Mouse (Mus musculus) kidney, adult 9 months (tissue): ENCODE measurements at regions not wholly inside any gene's neighbourhood (a gene's known extent, or its start where the extent isn't known, plus 50 kb on each side); places are given as distances from the start of the nearest gene placed in this dataset.

Experiments used
- DNase-seq: peaks from one replicate; pipeline ENCODE4 v3.0.0; 2022

DNA sequence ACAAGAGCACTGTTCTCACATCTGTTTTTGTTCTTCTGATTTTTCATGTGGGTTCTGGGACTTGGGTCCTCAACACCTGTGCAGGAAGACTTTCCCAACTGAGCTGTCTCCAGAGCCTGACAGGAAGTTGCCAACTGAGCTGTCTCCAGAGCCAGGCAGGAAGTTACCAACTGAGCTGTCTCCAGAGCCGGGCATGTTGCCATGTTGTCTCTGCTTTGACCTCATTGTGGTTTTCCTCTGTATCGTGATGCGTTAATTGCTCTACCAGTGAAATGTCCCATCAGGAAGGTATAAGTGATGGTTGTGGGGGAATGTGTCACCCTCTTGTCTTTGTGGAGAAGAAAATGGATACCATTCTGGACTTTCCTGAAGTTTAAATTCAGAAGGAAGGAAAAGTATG, 54.4 kb upstream of the Olfm4 start:
- DNase-seq: no peak

DNA sequence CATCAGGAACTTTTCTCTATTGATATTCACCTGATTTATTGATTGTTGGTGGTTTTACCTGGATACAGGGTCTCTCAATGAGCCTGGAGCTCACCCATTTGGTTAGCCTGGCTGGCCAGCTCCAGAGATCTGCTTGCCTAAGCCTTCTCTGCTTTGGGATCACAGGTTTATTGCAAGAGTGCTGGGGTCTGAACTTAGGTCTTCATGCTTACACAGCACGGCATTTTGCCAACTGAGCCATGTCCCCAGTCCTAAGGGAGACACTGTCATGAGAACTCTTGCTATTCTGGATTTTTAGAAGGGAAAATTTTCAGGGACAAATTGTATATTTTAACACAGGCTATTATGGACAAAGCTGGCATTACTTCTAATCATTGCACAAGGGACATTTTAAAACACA, 56.7 kb upstream of the Olfm4 start:
- DNase-seq: peak; percentile 54

DNA sequence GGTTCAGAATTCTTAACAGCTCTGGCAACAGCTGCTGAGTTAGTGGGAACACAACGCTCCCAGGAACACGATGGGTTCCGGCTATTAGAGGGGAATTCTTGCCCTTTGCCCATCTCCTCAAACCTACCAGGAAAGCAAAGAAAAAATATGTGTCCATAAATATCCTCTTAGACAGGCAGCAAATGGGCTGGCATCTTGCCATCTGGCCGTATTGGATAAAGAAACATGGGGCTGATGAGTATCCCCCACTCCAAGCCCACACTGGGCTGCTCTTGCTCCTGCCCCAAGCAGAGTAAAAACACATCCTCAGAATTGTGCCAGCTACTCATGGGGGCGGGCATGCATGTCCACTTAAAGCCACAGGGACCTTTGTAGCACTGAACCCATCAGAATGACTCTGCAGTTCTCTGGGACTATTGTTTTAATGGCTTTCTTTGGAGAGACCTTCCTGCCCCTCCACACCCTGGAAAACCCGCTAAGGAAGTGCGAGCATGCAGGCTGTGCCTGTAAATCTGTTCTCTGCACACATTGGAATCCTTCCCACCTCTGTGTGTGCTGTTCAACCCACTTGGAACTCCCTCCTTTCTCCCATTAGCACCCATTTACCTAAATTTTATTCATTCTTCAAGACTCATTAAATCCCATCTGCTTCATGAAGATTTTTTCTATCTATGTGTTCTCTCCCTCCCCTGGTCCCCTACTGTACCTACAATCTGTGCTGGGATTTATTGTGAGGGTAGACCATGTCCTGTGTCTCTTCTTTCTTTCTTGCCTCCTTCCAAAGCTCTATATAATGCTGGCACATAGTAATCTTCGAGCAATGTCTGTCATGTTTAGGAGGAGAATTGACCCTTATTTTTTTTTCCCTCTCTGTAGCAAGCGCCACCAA, 66.7 kb upstream of the Olfm4 start:
- peak; percentile 92 for DNase-seq

DNA sequence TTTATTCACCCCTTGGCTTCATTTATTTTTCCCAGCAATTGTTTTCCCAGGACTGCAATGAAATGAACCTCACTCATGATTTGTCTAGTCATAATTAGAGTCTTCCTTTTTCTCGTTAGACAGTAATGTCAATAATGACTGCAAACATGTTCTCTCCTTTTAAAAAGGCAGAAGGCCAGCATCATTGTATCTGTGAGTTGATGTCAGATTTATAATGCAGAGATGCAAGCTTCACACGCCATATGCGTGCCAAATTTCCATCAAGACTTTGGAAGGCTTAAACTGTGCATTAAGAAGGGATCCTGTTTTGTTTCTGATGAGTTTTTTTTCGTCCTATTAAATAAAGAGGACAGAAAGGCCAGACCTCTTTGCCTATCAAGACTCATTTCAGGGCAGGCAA, 68.9 kb upstream of the Olfm4 start:
- no peak for DNase-seq

DNA sequence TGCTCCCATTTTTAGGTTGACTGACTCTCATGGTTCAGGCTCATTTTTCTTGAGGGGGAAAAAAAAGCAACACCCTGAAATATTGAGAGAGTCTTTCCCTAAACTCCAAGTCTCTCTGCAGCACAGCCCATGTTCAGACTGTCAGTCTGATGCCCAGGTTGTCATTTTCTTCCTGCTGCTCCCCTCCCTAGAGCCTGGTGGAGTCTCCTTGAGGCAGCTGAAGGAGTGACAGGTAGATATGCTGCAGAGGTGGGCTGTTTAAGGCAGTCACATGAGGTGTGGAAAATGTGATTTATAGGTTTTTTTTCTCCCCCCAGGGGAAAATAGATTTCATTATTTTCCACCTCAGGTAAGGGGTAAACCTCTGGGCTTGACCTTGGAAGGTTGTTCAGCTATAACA, 70.6 kb upstream of the Olfm4 start:
- no peak for DNase-seq

DNA sequence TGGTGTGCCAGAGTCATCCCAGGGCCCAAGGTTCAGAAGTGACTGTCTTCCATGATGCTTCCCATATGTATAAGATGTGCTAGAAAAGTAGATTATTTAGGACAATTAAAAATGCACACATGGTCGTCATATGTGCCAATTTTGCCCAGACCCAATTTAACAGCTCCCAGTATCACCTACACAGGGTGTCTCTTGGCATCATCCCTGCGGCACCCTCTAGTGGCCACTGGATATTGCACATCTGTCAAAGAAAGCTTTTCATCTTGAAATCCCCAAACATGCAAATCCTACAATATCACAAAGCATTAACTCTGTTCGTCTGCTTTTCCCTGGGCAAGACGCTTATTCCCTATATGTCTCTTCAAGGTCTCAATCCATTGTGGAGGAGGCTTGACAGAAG, 71.3 kb upstream of the Olfm4 start:
- DNase-seq: peak; percentile 76

DNA sequence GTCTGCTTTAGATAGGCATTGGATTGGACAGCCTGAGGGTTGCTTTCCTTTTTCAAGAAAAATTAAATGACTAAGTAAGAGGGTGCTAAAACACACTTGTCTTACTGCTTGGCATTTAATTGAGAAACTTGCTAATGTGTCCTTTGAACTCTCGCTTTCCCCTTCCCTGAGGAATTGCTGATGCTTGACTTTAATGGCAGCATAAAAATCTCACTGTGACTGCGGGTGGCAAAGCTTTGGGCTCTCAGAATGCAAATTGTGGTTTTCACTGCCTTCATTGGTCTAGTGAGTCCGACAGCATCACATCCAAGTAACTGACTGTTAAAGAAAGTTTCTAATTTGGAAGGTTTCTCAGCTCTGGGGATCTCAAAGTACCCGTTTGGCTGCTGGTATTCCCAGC, 76.1 kb upstream of the Olfm4 start:
- DNase-seq: peak; percentile 46

DNA sequence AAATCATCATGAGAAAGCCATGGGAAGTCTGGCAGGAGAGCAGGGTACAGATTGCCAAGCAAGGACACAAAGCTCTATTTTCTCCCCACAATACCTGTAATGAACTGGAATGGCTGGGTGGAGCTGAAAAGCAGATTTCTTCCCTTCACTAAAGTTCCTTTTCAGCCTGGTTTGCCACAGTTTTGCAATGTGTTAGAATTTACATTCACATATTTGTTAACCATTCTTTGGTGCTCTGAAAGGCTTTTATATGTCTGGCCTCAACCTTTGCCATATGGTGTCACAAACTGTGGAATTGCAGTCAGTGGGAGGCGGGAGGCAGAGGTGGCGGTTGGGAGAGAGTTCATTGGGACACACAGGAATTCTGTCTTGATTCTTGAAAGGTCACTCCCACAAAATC, 78.3 kb upstream of the Olfm4 start:
- DNase-seq: no peak

DNA sequence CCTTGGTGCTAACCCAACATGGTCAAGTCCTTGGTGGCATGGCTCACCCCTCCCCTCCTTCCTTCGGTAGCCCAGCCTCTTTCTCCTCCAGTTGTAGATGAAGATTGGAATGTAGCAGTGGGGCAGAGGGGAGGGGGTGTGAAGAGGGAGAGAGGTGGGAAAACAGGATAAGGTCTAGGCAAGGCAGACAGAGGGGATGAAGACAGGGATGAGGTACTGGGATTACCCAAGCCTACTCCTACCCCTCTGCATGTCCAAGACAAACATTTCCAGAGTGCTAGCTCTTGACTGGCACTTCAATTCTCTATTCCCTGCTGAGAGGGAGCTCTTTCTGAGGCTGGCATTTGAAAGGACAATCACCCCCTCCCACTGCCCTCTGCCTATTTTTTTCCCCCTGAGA, 81.5 kb upstream of the Olfm4 start:
- no peak for DNase-seq

DNA sequence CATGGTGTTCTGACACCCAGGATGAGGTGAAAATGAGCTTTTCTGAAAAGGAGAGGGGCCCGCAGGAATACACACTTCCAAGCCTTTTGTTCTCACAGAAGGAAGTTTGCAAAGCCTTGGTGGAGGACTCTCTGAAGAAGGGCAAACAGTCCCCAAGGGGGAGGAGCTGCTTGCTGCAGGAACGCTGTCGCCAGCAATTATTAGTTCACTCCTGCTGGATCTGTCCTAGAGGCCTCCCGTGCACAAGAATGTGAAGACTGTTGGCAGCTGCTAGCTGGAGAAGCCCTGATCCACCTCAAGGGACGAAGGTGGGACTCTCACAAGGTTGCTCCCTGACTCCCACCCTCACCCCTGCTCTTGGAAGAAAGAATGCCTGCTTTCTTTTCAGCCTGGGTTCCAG, 85.6 kb upstream of the Olfm4 start:
- DNase-seq: peak; percentile 80

DNA sequence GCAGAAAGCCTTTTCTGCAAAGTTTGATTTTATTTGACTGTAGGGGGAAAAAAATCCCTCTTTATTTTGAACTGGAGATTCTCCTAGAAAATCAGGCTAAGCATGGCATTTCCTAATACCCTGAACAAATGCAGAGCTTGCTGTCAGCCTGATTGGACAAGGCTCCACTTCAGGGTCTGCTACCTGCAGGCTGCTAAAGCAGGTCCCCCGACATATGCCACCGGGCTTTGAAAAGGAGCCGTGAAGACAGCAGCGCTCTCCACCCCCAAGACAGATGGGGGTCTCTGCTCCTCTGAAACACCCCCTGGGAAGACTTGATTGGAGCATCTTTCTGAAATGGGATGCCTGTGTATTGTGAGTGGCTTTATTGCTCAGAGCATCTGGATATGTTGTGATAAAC, 90.6 kb upstream of the Olfm4 start:
- no peak for DNase-seq

DNA sequence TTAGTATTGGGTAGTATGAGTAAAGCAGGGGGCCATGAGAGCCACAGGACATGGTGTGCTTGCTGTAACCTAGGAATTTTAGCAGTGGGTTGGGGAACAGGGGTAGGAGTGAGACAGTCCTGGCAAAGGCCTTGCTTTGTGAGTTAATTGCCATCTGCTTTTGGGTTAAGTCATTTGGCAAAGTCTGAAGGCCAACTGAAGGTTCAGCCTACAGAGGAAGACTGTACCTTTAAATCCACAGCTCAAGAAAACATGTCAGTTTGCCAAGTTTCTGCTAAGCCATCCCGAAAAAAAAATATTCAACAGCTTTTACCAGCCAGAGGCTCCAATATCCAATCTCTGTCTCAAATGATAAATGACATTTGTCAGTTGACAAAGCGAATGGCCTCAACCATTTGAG, 93.2 kb upstream of the Olfm4 start:
- peak; percentile 77 for DNase-seq

DNA sequence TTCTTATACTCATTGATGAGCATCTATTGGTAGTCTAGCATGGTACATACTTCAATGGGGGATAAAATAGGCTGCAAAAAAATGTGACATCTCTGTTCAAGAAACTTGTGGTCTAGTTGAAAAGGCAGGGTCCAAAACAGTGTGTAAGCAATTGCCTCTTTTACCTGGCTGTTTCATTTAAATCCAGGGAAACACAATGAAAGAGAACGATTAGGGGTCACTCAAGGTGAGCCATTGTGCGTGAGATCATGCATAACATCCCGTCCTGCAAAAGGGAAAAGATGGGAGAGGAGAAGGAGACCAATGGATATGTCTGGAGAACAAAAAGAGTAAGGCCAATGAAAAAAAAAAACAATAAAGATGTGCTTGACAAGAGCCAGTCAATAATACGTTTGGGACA, 93.6 kb upstream of the Olfm4 start:
- DNase-seq: no peak

DNA sequence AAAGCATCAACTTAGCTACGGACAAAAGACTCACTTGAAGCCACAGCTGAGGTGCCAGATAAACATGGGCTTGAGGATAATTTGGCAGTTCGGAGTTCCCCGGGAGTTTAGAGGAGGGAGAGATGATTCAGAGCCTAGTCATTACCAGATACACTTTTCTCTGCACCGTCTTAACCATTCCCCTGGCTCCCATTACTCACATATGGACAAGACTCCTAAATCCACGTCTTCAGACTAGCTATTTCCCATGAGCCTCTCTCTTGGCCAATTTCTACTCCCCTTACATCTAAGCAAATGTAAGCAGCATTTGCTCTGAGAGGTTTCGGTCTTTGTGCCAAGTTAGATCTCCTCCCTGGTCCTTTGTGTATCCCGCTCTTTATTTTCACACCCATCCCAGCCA, 100.4 kb upstream of the Olfm4 start:
- no peak for DNase-seq

DNA sequence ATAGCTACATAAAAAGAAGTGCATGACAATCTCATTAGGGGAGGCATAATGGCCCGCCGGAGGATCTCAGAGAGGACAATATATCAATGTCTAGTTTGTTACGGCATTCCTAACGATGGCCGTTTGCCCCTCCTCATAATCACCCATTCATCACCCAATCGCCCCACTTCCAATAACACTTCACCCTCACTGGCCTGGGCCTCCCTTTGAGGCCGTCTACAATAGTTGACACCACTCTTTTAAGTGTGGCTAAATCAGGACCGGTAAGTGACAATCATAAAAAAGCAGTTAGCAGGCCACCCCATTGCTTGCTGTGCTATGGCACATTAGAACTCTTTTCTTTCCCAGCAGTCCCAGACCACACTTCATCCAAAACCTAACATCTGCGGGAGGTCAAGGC, 102.2 kb upstream of the Olfm4 start:
- DNase-seq: no peak

DNA sequence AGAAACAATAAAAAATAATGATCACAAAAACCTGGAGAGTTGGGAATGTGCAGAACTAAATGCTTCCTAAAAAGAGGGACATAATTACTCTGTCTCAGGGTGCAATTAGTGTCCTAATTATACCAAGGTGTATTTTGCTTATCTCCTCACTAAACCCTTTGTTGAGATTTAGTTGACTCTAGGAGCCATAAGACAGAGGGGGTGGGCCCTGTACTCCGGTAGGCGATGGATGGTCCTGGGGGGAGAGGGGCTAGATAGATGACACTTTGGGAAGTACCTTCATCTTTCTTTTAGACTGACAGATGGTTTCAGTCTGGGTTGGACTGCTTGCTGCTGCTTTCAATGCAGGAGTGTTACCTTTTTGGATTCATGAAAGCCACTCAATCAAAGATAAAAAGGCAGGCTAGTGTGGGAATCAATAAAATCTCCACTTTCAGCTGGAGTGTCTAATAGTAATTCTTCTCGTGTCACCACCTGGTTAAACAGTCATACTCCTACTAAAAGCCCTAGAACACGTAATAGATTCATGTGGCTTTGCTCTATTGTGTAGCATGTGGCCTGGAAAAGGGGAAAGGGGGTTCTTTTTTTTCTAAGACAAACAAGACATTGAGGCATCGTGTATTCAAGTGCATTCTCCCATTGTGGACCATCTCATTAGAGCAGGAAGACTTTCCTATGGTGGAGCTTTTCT, 103.7 kb upstream of the Olfm4 start:
- DNase-seq: no peak

DNA sequence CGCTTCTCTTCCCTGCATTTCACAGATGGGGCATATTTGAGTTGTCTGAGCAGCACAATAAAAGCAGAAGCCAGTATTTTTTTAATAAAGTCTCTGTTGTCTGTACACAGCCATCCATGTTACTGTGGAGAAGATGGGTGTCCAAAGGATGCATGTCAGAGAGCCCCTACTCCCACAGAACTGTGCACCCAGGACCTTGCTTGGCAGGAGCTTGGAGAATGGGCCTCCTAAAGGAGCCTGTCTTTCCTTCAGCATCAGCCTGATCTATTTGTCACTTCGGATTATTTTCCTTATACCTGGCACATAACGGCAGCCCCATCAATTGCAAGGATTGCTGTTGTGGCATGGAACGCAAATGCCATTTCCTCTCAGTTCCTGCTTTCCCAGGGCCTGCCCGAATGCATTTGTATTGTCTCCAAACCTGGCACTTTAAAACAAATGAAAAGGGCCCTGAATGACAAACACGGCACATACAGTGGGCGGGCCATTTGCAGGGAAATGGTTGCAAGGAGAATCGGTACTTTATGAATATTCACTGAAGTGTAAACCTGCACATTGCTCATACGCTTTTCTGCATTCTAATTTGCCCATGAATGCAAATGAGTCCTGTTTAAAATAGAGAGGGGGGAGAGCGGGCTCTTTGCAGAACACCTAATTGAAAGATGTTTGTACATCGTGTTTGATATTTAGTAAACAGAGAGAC, 104.4 kb upstream of the Olfm4 start:
- no peak for DNase-seq

DNA sequence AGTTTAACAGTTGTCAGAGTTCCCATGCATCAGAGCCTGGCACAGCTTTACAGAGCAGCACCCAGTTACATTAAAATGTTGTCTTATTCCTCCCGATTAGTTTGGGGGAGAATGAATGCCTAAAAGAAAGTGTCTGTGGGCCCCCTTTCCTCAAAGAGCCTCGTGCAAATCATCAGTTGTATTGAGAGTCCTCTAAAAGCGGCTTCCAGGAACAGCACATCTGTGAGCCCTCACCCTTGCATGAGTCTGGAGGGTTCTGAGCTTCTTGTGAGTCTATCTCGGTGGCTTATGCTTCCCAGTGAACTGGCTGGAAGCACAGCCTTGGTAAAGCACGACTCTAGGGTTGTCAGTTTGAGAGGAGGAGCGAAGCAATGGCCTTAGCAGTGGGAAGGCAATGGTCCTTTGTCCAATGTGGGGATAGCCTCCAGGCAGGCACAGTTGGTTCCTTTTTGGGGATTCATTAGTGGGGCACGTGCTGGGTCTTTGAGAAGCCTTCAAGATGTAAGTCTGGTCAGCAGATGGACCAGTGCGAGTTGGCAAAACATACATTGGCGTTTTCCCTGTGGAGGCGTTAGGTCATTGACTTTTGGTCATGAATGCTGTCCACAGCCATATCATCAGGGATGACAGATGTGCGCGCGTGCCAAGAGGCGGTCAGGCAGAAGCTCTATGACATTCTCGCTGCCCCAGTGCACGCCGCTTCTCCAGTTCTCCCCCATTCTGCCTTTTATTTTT, 105.4 kb upstream of the Olfm4 start:
- DNase-seq: no peak

DNA sequence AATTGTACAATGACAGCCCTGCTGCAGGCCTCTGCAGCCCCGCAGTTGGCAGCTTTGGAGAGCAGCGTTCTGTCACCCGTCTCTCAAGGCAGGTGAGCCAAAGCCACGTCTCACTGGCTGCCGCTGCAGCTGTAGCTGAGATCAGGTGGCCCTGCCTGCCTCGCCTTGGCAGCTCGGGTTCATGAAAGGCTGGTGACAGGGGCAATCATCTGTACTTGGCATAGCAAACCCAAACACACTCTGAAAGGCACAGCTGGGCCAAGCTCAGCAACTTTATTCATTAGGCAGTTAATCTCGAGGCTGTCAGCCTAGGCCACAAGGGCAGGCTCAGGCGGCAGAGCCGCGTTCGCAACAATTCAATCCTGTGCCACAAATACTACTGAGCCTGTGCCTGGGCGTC, 102.0 kb upstream of the Pcdh8 start:
- peak; percentile 67 for DNase-seq

DNA sequence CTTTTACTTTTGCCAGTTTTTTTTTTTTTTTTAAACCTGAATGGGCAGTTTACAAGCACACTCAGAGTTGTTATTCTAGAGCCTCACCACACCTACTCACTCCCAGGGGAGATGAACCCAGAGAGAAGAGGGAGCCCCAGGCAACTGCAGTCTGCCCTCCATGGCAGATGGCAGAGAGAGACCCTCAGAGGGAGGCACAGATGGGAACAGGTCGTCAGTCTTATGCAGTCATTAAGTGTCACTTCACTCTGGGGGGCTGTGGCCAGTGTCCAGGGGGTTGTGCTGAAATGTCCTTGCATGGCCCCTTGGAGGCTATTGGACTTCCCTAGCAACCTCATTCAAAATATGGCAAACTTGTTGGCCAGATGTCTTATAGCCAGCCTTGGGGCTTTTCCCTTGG, 101.3 kb upstream of the Pcdh8 start:
- no peak for DNase-seq

DNA sequence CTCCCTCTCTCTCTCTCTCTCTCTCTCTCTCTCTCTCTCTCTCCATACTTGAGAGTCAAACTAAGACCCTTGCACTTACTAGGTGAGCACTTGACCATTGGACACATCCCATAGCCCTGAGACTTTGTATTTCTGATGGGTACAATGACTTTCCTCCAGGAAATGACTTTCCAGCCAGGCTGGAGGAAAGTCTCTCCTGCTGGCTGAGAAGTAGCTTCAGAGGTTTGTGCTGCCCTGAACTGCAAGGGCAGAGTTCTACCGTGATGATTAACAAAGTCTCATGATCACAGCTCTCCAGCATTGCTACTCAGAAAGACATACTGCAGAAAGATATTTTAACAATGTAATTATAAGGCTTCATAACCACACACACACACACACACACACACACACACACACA, 98.2 kb upstream of the Pcdh8 start:
- peak; percentile 82 for DNase-seq

DNA sequence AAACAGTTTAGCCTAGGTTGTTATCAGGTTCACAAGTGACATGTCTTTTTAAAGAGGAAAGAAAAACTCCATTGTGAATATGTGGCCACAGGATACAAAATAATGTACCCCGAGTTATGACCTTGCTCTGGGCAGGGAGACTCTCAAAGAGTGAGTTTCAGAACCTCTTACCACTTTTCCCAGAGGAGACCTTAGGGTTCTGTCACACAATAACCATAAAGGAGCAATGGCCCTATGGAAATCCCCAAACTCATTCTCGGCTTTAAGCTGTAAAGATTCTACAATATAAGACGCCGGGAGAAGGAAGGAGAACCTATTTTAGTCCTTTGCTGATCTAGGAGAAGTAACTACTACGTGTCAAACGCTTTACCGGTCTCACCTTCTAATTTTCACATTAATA, 85.1 kb upstream of the Pcdh8 start:
- no peak for DNase-seq

DNA sequence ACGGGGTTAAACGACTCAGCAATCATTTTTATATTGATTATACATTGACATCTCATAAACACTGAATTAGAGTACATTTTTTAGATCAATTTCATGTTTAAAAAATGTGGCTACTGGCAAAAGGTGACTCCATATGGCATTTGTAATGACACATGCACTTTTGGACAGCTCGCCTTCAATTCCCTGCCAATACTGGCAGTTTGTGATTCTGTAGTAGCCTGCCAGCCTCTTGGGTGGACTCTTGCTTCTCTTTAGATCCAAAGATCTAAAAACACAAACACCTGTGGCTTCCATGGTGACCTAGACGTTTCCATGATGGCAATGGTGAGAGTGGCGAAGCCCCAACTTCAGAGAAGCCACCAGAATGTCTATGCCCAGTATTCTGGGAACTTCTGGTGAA, 83.1 kb upstream of the Pcdh8 start:
- DNase-seq: no peak
